Mouse (Mus musculus) embryo, embryonic 10.5 days (tissue): ENCODE measurements at regions not wholly inside any gene's neighbourhood (a gene's known extent, or its start where the extent isn't known, plus 50 kb on each side); places are given as distances from the start of the nearest gene placed in this dataset.

Experiments used
- DNase-seq: peaks from one replicate; pipeline ENCODE4 v3.0.0-alpha.2; 2015; ENCODE audit warnings: low spot score

GRCm38 (mm10) chr5:29870537-29870936 lies 134.8 kb upstream of the Gm5129 start:
- no peak for DNase-seq

- no peak for DNase-seq
Observed at GRCm38 (mm10) chr5:29875451-29875850, 137.5 kb upstream of the Il6 start.

GRCm38 (mm10) chr5:29887267-29887841 lies 125.6 kb upstream of the Il6 start:
- no peak for DNase-seq

- no peak for DNase-seq
Observed at GRCm38 (mm10) chr5:29892344-29892743, 120.6 kb upstream of the Il6 start.

GRCm38 (mm10) chr5:29892861-29893260 lies 120.1 kb upstream of the Il6 start:
- no peak for DNase-seq

- DNase-seq: no peak
Observed at GRCm38 (mm10) chr5:29893829-29894228, 119.1 kb upstream of the Il6 start.

- peak; percentile 56 for DNase-seq
Observed at GRCm38 (mm10) chr5:29894606-29895595, 118.0 kb upstream of the Il6 start.

- DNase-seq: no peak
Observed at GRCm38 (mm10) chr5:29897617-29898016, 115.3 kb upstream of the Il6 start.

- no peak for DNase-seq
Observed at GRCm38 (mm10) chr5:29901716-29902115, 111.2 kb upstream of the Il6 start.

GRCm38 (mm10) chr5:29920295-29920694 lies 92.6 kb upstream of the Il6 start:
- no peak for DNase-seq

- DNase-seq: no peak
Observed at GRCm38 (mm10) chr5:29925527-29925926, 87.4 kb upstream of the Il6 start.

- DNase-seq: no peak
Observed at GRCm38 (mm10) chr5:29927594-29927993, 85.3 kb upstream of the Il6 start.

- no peak for DNase-seq
Observed at GRCm38 (mm10) chr5:29929381-29929780, 83.5 kb upstream of the Il6 start.

- no peak for DNase-seq
Observed at GRCm38 (mm10) chr5:29947225-29947624, 65.7 kb upstream of the Il6 start.

- no peak for DNase-seq
Observed at GRCm38 (mm10) chr5:29948161-29948560, 64.8 kb upstream of the Il6 start.

GRCm38 (mm10) chr5:29950456-29951170 lies 62.3 kb upstream of the Il6 start:
- DNase-seq: no peak

- DNase-seq: peak; percentile 12
Observed at GRCm38 (mm10) chr5:29951381-29952350, 61.2 kb upstream of the Il6 start.
